ENCODE assay signal across 8 mouse cellular contexts in genomic region chr8:107881851-107882250, GRCm38 (mm10).
A peak's percentile ranks its signal among the peaks of the same experiment; 100 is the strongest.
DNase-seq lines count a peak whose midpoint lies in the region; ATAC-seq lines count a peak whose summit lies in the region.

No protein-coding gene starts in this region.

- no peak overlapping the region for H3K4me3 ChIP-seq in hindbrain, embryonic 15.5 days
- no peak overlapping the region for H3K4me3 ChIP-seq in neural tube, embryonic 11.5 days (ENCODE audit: low read depth, low read length)

- WGBS in hindbrain, embryonic 15.5 days, result 18% methylated on average over 7 of the region's 7 CpGs
- 25% methylated on average over 7 of the region's 7 CpGs for WGBS in neural tube, embryonic 11.5 days

- no peak overlapping the region for H3K9ac ChIP-seq in hindbrain, embryonic 15.5 days
- H3K9ac ChIP-seq in neural tube, embryonic 11.5 days (ENCODE audit: low read length), result no peak overlapping the region

- no peaks in the 10 kb centered on the region for H3K4me1 ChIP-seq in hindbrain, embryonic 15.5 days (replicated peaks)
- no peaks in the 10 kb centered on the region for H3K4me1 ChIP-seq in neural tube, embryonic 11.5 days (ENCODE audit: control insufficient read depth, insufficient read depth, low read length)

- no peak for ATAC-seq in hindbrain, embryonic 15.5 days (ENCODE audit: low FRiP score, low read depth)
- no peak for ATAC-seq in neural tube, embryonic 11.5 days (ENCODE audit: insufficient read depth, low FRiP score, low TSS enrichment)

- H3K9me3 ChIP-seq in hindbrain, embryonic 15.5 days, result no peaks in the 10 kb centered on the region
- no peaks in the 10 kb centered on the region for H3K9me3 ChIP-seq in neural tube, embryonic 11.5 days (ENCODE audit: control insufficient read depth, low read length)

- H3K4me2 ChIP-seq in hindbrain, embryonic 15.5 days, result peak overlapping the region; percentile 9; the same call in 1 of the 2 replicates
- H3K4me2 ChIP-seq in neural tube, embryonic 11.5 days (ENCODE audit: low read depth), result no peak overlapping the region

- 0 out of 2 replicates have a peak, but pooled peaks cover 3% of the 10 kb centered on the region for H3K27me3 ChIP-seq in hindbrain, embryonic 15.5 days
- H3K27me3 ChIP-seq in neural tube, embryonic 11.5 days (ENCODE audit: control insufficient read depth, insufficient read depth, low read length), result no peaks in the 10 kb centered on the region

- intact Hi-C loops in heart, postnatal 25 days (cut with DNase I), result loop anchor here (5.0 kb wide), 1 partner anchor 1305 kb away; no protein-coding TSS in a partner anchor
- intact Hi-C loops in left cerebral cortex, postnatal 25 days (cut with DNase I), result no loop called here

- peak overlapping the region; percentile 1; the same call in 1 of the 2 replicates for H3K27ac ChIP-seq in hindbrain, embryonic 15.5 days (replicated peaks)
- H3K27ac ChIP-seq in neural tube, embryonic 11.5 days (ENCODE audit: low read depth, low read length), result 0 out of 2 replicates have a peak overlapping the region, but pooled peaks have one; percentile 21

- DNase-seq in heart, adult 8-10 months (ENCODE audit: low spot score), result peak; percentile 1
- DNase-seq in heart, postnatal 25 days (ENCODE audit: low spot score), result no peak
- peak; percentile 47 for DNase-seq in adrenal gland, adult 2 months
- peak; percentile 55 for DNase-seq in embryo, embryonic 9.5 days (ENCODE audit: extremely low spot score)
- peak; percentile 67 to 74 for DNase-seq in left cerebral cortex, postnatal 25 days (ENCODE audit: low spot score in 2 of 2)
- peak; percentile 72 for DNase-seq in neural tube, embryonic 11.5 days (ENCODE audit: low spot score)
- peak; percentile 32 for DNase-seq in urinary bladder, adult 2 months (ENCODE audit: low spot score)

- no peaks in the 10 kb centered on the region for H3K36me3 ChIP-seq in hindbrain, embryonic 15.5 days
- no peaks in the 10 kb centered on the region for H3K36me3 ChIP-seq in neural tube, embryonic 11.5 days (ENCODE audit: control insufficient read depth, insufficient read depth, low read length)
